Mouse (Mus musculus): ENCODE results near the gene Phf1. TPM values are rescaled to one million over a fixed set of nuclear protein-coding genes. Genes with fewer than 3 reads are reported as not detected.
A peak's percentile ranks its signal among the peaks of the same experiment; 100 is the strongest.

Phf1 gene
- polyA plus RNA-seq, 1 experiment from 2014 or later: 23.8 TPM

- Histone ChIP-seq H3K27ac (ENCODE audit: low read depth, low read length) (no peak overlapping the region), H3K4me3 (ENCODE audit: low read depth, low read length) (peak overlapping the region; percentile 62), H3K9ac (replicated peaks; ENCODE audit: low read depth, low read length) (peak overlapping the region; percentile 59; the same call in 1 of the 2 replicates), H3K4me1 (ENCODE audit: control insufficient read depth, insufficient read depth, low read length) (peaks cover 36% of the 10 kb centered on the region), H3K36me3 (ENCODE audit: control insufficient read depth, insufficient read depth, low read length) (peaks cover 10% of the 10 kb centered on the region), H3K4me2 (ENCODE audit: low read depth, low read length) (peak overlapping the region; percentile 94), H3K27me3 (ENCODE audit: control insufficient read depth, insufficient read depth, low read length) (no peaks in the 10 kb centered on the region), H3K9me3 (ENCODE audit: control insufficient read depth, low read length) (no peaks in the 10 kb centered on the region)
- 64% methylated on average over 16 of the region's 16 CpGs for WGBS
- ATAC-seq (ENCODE audit: low read depth): no peak
Observed at GRCm38 (mm10) chr17:26937883-26938695, 5.2 kb downstream of the Phf1 start.

- Histone ChIP-seq H3K36me3 (ENCODE audit: control insufficient read depth, insufficient read depth, low read length) (peaks cover 10% of the 10 kb centered on the region), H3K9me3 (ENCODE audit: control insufficient read depth, low read length) (no peaks in the 10 kb centered on the region), H3K4me3 (ENCODE audit: low read depth, low read length) (peak overlapping the region; percentile 62), H3K27me3 (ENCODE audit: control insufficient read depth, insufficient read depth, low read length) (no peaks in the 10 kb centered on the region), H3K27ac (ENCODE audit: low read depth, low read length) (peak overlapping the region; percentile 96), H3K4me1 (ENCODE audit: control insufficient read depth, insufficient read depth, low read length) (peaks cover 34% of the 10 kb centered on the region), H3K9ac (replicated peaks; ENCODE audit: low read depth, low read length) (peak overlapping the region; percentile 59), H3K4me2 (ENCODE audit: low read depth, low read length) (peak overlapping the region; percentile 94)
- ATAC-seq (ENCODE audit: low read depth): peak; percentile 0; the same call in 1 of the 2 replicates
- WGBS: under 1% methylated on average over 22 of the region's 22 CpGs
Observed at GRCm38 (mm10) chr17:26938731-26939130, 5.9 kb downstream of the Phf1 start.

DNA sequence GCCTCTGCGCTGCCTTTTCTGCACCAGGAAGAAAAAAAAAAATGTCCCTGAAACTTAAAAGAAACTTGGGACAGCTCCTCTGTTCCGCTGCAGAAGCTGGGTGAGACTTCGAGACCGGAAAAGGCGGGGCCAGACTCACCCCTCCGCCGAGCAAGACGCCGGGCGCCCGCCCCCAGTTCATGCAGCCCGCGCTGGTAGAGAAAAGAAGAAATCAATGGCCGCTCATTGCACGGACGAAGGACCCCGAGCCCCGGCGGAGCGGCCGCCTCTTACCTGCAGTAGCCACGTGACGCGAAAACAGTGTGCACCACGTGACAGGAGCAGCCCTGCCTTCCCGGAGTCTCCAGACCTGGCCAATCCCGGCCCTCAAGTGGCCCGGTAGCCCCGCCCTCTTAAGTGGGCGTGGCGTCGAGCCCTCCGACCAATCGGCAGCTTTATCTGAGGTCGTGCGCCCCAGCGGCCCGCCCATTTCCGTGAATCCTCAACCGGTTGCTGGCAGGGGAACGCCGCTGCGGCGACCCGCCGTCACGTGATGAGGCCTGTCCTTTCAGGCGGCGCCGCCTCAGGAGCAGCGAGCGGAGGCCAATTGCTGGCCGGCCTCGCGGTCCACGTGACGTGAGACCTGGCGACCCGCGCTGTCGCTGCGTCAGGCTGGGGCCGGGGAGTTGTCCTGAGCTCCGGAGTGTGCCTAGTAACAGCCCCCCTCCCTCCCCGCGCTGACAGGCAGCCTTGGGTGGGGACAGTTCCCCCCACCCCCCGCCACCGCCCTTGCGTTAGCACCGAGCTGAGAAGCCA lies 6.5 kb downstream of the Phf1 start, which contains the start of gene Cuta:
Gene Cuta (minus strand): TSS at position 392 of the 795 bp plus-strand sequence.
- Histone ChIP-seq H3K27me3 (ENCODE audit: control insufficient read depth, insufficient read depth, low read length) (no peaks in the 10 kb centered on the region), H3K36me3 (ENCODE audit: control insufficient read depth, insufficient read depth, low read length) (peaks cover 10% of the 10 kb centered on the region), H3K9ac (replicated peaks; ENCODE audit: low read depth, low read length) (peak within 1 kb of the TSS; percentile 65), H3K9me3 (ENCODE audit: control insufficient read depth, low read length) (no peaks in the 10 kb centered on the region), H3K4me3 (ENCODE audit: low read depth, low read length) (peak within 1 kb of the TSS; percentile 62), H3K27ac (ENCODE audit: low read depth, low read length) (peak within 1 kb of the TSS; percentile 96), H3K4me1 (ENCODE audit: control insufficient read depth, insufficient read depth, low read length) (peaks cover 29% of the 10 kb centered on the region), H3K4me2 (ENCODE audit: low read depth, low read length) (peak within 1 kb of the TSS; percentile 94)
- peak; percentile 94 for ATAC-seq (ENCODE audit: low read depth)
- under 1% methylated on average over 64 of the region's 70 CpGs for WGBS

GRCm38 (mm10) chr17:26939973-26940300 lies 7.1 kb downstream of the Phf1 start:
- peaks cover 28% of the 10 kb centered on the region for H3K4me1 ChIP-seq (ENCODE audit: control insufficient read depth, insufficient read depth, low read length)
- ATAC-seq (ENCODE audit: low read depth): no peak
- H3K27ac ChIP-seq (ENCODE audit: low read depth, low read length): peak overlapping the region; percentile 96
- H3K9ac ChIP-seq (replicated peaks; ENCODE audit: low read depth, low read length): peak overlapping the region; percentile 65
- H3K36me3 ChIP-seq (ENCODE audit: control insufficient read depth, insufficient read depth, low read length): peaks cover 10% of the 10 kb centered on the region
- peak overlapping the region; percentile 62 for H3K4me3 ChIP-seq (ENCODE audit: low read depth, low read length)
- H3K27me3 ChIP-seq (ENCODE audit: control insufficient read depth, insufficient read depth, low read length): no peaks in the 10 kb centered on the region
- peak overlapping the region; percentile 84 for H3K4me2 ChIP-seq (ENCODE audit: low read depth, low read length)
- WGBS: 3% methylated on average over 3 of the region's 3 CpGs
- no peaks in the 10 kb centered on the region for H3K9me3 ChIP-seq (ENCODE audit: control insufficient read depth, low read length)

GRCm38 (mm10) chr17:26941031-26941789 lies 8.4 kb downstream of the Phf1 start, which contains the start of gene Syngap1:
TSS of gene Syngap1 (plus strand) at chr17:26941253.
- peaks cover 6% of the 10 kb centered on the region; the same call in 1 of the 2 replicates for H3K36me3 ChIP-seq (ENCODE audit: control insufficient read depth, insufficient read depth, low read length)
- H3K9ac ChIP-seq (replicated peaks; ENCODE audit: low read depth, low read length): peak within 1 kb of the TSS; percentile 65
- H3K4me3 ChIP-seq (ENCODE audit: low read depth, low read length): peak within 1 kb of the TSS; percentile 62
- 3% methylated on average over 20 of the region's 24 CpGs for WGBS
- peaks cover 37% of the 10 kb centered on the region for H3K4me1 ChIP-seq (ENCODE audit: control insufficient read depth, insufficient read depth, low read length)
- no peaks in the 10 kb centered on the region for H3K27me3 ChIP-seq (ENCODE audit: control insufficient read depth, insufficient read depth, low read length)
- H3K27ac ChIP-seq (ENCODE audit: low read depth, low read length): peak within 1 kb of the TSS; percentile 96
- ATAC-seq (ENCODE audit: low read depth): no peak
- peak within 1 kb of the TSS; percentile 84 for H3K4me2 ChIP-seq (ENCODE audit: low read depth, low read length)
- H3K9me3 ChIP-seq (ENCODE audit: control insufficient read depth, low read length): no peaks in the 10 kb centered on the region

GRCm38 (mm10) chr17:26941841-26942570 lies 9.2 kb downstream of the Phf1 start:
- Histone ChIP-seq H3K36me3 (ENCODE audit: control insufficient read depth, insufficient read depth, low read length) (no peaks in the 10 kb centered on the region), H3K4me3 (ENCODE audit: low read depth, low read length) (peak overlapping the region; percentile 62), H3K9me3 (ENCODE audit: control insufficient read depth, low read length) (no peaks in the 10 kb centered on the region), H3K27me3 (ENCODE audit: control insufficient read depth, insufficient read depth, low read length) (no peaks in the 10 kb centered on the region), H3K27ac (ENCODE audit: low read depth, low read length) (peak overlapping the region; percentile 96), H3K9ac (replicated peaks; ENCODE audit: low read depth, low read length) (peak overlapping the region; percentile 56), H3K4me2 (ENCODE audit: low read depth, low read length) (peak overlapping the region; percentile 84), H3K4me1 (ENCODE audit: control insufficient read depth, insufficient read depth, low read length) (peaks cover 44% of the 10 kb centered on the region)
- WGBS: 9% methylated on average over 4 of the region's 4 CpGs
- ATAC-seq (ENCODE audit: low read depth): no peak

DNA sequence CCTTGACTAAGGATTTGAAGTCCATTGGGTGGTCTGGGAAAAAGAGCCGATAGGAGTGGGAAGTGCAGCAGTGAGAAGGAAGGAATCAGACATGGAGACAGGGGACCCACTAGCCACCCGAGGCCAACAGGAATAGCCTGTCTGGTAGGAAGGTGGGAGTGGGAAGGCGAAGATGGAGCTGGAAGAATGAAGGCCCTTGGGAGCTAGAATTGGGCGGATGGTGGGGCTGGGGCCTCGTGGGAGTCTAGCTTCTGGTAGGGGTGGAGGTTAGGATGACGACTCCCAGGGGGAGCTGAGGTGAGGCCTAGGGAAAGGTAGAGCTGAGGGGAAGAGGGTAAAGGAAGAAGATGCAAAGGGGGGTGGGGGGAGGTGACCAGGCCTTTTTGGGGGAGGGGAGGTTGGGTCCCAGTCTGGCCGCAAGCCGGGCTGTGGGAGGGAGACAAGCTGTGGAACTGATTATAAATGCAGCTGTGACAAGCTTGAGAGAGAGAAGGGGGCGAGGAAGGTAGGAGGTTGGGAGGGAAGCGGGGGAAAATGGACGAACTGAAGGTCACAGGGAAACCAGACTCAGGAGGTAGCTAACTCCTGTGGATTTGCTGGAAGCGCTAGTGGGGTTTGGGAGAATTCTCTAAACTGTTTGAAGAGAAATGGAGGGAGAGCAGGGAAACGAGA lies 13.1 kb downstream of the Phf1 start:
- no peaks in the 10 kb centered on the region for H3K36me3 ChIP-seq (ENCODE audit: control insufficient read depth, insufficient read depth, low read length)
- peaks cover 50% of the 10 kb centered on the region for H3K4me1 ChIP-seq (ENCODE audit: control insufficient read depth, insufficient read depth, low read length)
- H3K9ac ChIP-seq (replicated peaks; ENCODE audit: low read depth, low read length): peak overlapping the region; percentile 58
- 26% methylated on average over 13 of the region's 13 CpGs for WGBS
- peak overlapping the region; percentile 60 for H3K4me2 ChIP-seq (ENCODE audit: low read depth, low read length)
- ATAC-seq (ENCODE audit: low read depth): no peak
- peak overlapping the region; percentile 62 for H3K27ac ChIP-seq (ENCODE audit: low read depth, low read length)
- H3K27me3 ChIP-seq (ENCODE audit: control insufficient read depth, insufficient read depth, low read length): no peaks in the 10 kb centered on the region
- H3K4me3 ChIP-seq (ENCODE audit: low read depth, low read length): peak overlapping the region; percentile 32
- H3K9me3 ChIP-seq (ENCODE audit: control insufficient read depth, low read length): no peaks in the 10 kb centered on the region

DNA sequence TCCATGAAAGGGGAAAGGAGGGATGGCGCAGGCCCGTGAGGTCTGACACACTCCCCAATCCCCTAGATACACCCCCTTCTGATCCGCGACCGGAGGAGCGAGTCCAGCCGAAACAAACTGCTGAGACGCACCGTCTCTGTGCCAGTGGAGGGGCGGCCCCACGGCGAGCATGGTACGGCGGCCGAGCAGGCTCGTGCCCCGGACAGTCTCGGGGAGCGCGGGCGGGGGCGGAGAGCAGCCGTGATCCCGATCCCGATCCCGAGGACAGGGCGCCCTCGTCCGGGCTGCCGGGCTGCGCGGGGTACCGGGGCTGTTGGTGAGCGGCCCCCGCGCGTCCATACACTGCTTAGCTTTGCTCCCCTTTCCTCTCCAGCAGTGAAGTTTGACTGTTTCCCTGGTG lies 13.7 kb downstream of the Phf1 start:
- Histone ChIP-seq H3K4me1 (ENCODE audit: control insufficient read depth, insufficient read depth, low read length) (peaks cover 54% of the 10 kb centered on the region), H3K9ac (replicated peaks; ENCODE audit: low read depth, low read length) (peak overlapping the region; percentile 58), H3K9me3 (ENCODE audit: control insufficient read depth, low read length) (no peaks in the 10 kb centered on the region), H3K4me2 (ENCODE audit: low read depth, low read length) (peak overlapping the region; percentile 60), H3K27me3 (ENCODE audit: control insufficient read depth, insufficient read depth, low read length) (no peaks in the 10 kb centered on the region), H3K4me3 (ENCODE audit: low read depth, low read length) (peak overlapping the region; percentile 32), H3K27ac (ENCODE audit: low read depth, low read length) (peak overlapping the region; percentile 62), H3K36me3 (ENCODE audit: control insufficient read depth, insufficient read depth, low read length) (no peaks in the 10 kb centered on the region)
- 0 out of 2 replicates have a peak, but pooled peaks have one; percentile 13 for ATAC-seq (ENCODE audit: low read depth)
- whole genome bisulfite sequencing: under 1% methylated on average over 36 of the region's 37 CpGs

Measured in neural tube, embryonic 14.5 days (tissue).